In the genomic region with DNA sequence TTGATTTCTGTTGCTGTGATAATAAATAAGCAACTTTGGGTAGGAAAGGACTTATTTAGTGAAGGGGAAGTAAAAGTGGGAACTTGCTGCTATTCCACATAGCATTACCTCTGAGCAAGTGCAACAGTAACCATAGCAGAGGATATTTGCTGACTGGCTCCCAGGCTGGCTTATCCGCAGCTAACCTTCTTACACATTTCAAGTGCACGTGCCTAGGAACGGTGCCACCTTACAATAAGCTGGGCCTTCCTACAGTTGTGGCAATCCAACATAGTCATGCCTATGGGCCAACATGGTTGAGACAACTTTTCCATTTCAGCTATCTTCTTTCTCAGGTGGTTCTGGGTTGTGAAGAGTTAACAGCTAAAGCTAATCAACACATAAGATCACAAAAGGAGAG, we compare ENCODE assay signal across 17 mouse cellular contexts. TPM values are rescaled to one million over a fixed set of nuclear protein-coding genes. Genes with fewer than 3 reads are reported as not detected.
"Had no signal": no experiment of that assay in that cellular context is flagged by ENCODE, and none has a peak within 500 bp of the region (broad histone marks: within the 10 kb centered on the region; RNA-seq: fewer than 3 reads in every experiment).

No protein-coding gene starts in this region.

- H3K36me3 ChIP-seq: neural tube, embryonic 13.5 days; neural tube, embryonic 15.5 days; stomach, embryonic 15.5 days had no signal

- H3K9me3 ChIP-seq: neural tube, embryonic 15.5 days; stomach, embryonic 15.5 days had no signal

- H3K9ac ChIP-seq: neural tube, embryonic 13.5 days; neural tube, embryonic 15.5 days; stomach, embryonic 15.5 days had no signal

- H3K27ac ChIP-seq: neural tube, embryonic 13.5 days; neural tube, embryonic 15.5 days; stomach, embryonic 15.5 days; stomach, postnatal 0 days had no signal

- H3K27me3 ChIP-seq: neural tube, embryonic 13.5 days; neural tube, embryonic 15.5 days; stomach, embryonic 15.5 days had no signal

- H3K4me2 ChIP-seq: neural tube, embryonic 13.5 days; neural tube, embryonic 15.5 days; stomach, embryonic 15.5 days had no signal

- H3K4me3 ChIP-seq: neural tube, embryonic 13.5 days; neural tube, embryonic 15.5 days; stomach, embryonic 15.5 days had no signal

- H3K4me1 ChIP-seq: neural tube, embryonic 13.5 days; neural tube, embryonic 15.5 days; stomach, embryonic 15.5 days had no signal

- DNase-seq: retina, postnatal 1 day; right cerebral cortex, adult 18-20 months; right cerebral cortex, postnatal 14 days; right cerebral cortex, postnatal 25 days; right cerebral cortex, postnatal 4 days; spleen, adult 18-20 months; thymus, adult 18-20 months; thymus, adult 2 months; thymus, postnatal 14 days; thymus, postnatal 25 days; thymus, postnatal 36 days; thymus, postnatal 4 days had no signal

RNA-seq across cellular contexts. Expression of gene Fam189a2, which starts 46.8 kb away (rescaled TPM):
- total RNA-seq: neutrophil, adult 5-6 weeks had no signal
